25 mouse cellular contexts compared by ENCODE assay signal in genomic region chr5:45000996-45001395, GRCm38 (mm10).
"Had no signal": no experiment of that assay in that cellular context is flagged by ENCODE, and none has a peak within 500 bp of the region (broad histone marks: within the 10 kb centered on the region; RNA-seq: fewer than 3 reads in every experiment).

No protein-coding gene starts in this region.

- H3K4me2 ChIP-seq: heart, embryonic 12.5 days; hindbrain, embryonic 12.5 days; hindbrain, embryonic 14.5 days; intestine, embryonic 15.5 days; limb, embryonic 12.5 days; liver, embryonic 11.5 days; liver, embryonic 13.5 days; liver, embryonic 15.5 days had no signal

- H3K27me3 ChIP-seq: heart, embryonic 12.5 days; hindbrain, embryonic 12.5 days; intestine, embryonic 15.5 days; limb, embryonic 12.5 days; liver, embryonic 13.5 days; liver, embryonic 15.5 days had no signal

- H3K36me3 ChIP-seq: heart, embryonic 10.5 days; heart, embryonic 12.5 days; hindbrain, embryonic 10.5 days; hindbrain, embryonic 12.5 days; intestine, embryonic 15.5 days; limb, embryonic 10.5 days; limb, embryonic 12.5 days; liver, embryonic 13.5 days; liver, embryonic 15.5 days had no signal

- H3K4me1 ChIP-seq: heart, embryonic 10.5 days; heart, embryonic 12.5 days; hindbrain, embryonic 10.5 days; hindbrain, embryonic 12.5 days; intestine, embryonic 15.5 days; liver, embryonic 13.5 days; liver, embryonic 15.5 days had no signal

- H3K27ac ChIP-seq: heart, embryonic 10.5 days; hindbrain, embryonic 10.5 days; hindbrain, embryonic 12.5 days; hindbrain, embryonic 14.5 days; intestine, embryonic 15.5 days; layer of hippocampus, adult 2 months; left cerebral cortex, adult 2 months; limb, embryonic 10.5 days; limb, embryonic 12.5 days; liver, embryonic 13.5 days; liver, embryonic 15.5 days had no signal

- DNase-seq: gastrocnemius, postnatal 14 days; heart, adult 18-20 months; heart, postnatal 10 days; heart, postnatal 4 days; kidney, adult 2 months; kidney, adult 9 months; kidney, postnatal 10 days; kidney, postnatal 25 days; liver; liver, embryonic 13.5 days had no signal

- ATAC-seq: hindbrain, embryonic 16.5 days; inflammation-experienced regulatory T-cells, adult 6 months; intestine, embryonic 15.5 days; intestine, postnatal 0 days had no signal

- H3K9me3 ChIP-seq: heart, embryonic 10.5 days; heart, embryonic 12.5 days; hindbrain, embryonic 10.5 days; hindbrain, embryonic 12.5 days; intestine, embryonic 15.5 days; limb, embryonic 10.5 days; limb, embryonic 12.5 days; liver, embryonic 13.5 days; liver, embryonic 15.5 days had no signal

- H3K9ac ChIP-seq: heart, embryonic 12.5 days; hindbrain, embryonic 12.5 days; hindbrain, embryonic 14.5 days; intestine, embryonic 15.5 days; limb, embryonic 12.5 days; liver, embryonic 13.5 days; liver, embryonic 15.5 days had no signal

- H3K4me3 ChIP-seq: heart, embryonic 10.5 days; heart, embryonic 12.5 days; hindbrain, embryonic 10.5 days; hindbrain, embryonic 12.5 days; intestine, embryonic 15.5 days; layer of hippocampus, adult 2 months; left cerebral cortex, adult 2 months; limb, embryonic 10.5 days; limb, embryonic 12.5 days; liver, embryonic 13.5 days; liver, embryonic 15.5 days had no signal
